Comparison of ENCODE assay signal across 8 mouse cellular contexts in the genomic region with DNA sequence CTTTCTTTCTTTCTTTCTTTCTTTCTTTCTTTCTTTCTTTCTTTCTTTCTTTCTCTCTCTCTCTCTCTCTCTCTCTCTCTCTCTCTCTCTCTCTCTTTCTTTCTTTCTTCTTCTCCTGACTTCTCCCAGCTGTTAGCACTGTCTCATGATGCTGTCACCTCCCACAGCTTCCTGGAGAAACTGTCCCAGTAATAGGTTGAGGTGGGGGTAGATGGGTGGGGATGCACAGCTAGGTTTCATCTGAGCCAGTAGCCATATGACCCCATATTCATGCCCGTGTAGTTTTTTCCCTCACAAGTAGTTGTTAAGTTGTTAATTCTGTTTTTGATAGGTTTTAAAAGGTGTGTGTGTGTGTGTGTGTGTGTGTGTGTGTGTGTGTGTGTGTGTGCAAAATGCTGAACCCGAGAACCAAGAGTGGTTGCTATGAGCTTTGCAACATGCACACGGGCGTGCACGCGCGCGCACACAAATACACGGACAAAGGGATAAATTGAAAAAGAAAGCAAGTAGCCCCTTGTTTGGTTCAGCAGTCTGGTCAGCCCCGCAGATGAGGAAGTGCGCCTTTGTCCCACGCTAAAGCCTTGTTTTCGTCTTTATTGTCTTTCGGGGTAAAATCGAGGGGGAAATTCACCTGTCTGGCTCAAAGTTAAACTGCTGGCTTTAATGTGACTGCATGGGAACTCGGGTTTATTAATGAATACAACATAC.
DNase-seq lines count a peak whose midpoint lies in the region; ATAC-seq and TF ChIP-seq lines count a peak whose summit lies in the region.

No protein-coding gene starts in this region.

- peak overlapping the region; percentile 56 for H3K9ac ChIP-seq in neural tube, embryonic 11.5 days (ENCODE audit: low read length)
- H3K9ac ChIP-seq in heart, postnatal 0 days (replicated peaks; ENCODE audit: low read depth, low read length): peak overlapping the region; percentile 62
- no peak overlapping the region for H3K9ac ChIP-seq in liver, embryonic 15.5 days

- H3K4me1 ChIP-seq in neural tube, embryonic 11.5 days (ENCODE audit: control insufficient read depth, insufficient read depth, low read length): peaks cover 3% of the 10 kb centered on the region; the same call in 1 of the 2 replicates
- H3K4me1 ChIP-seq in heart, postnatal 0 days (ENCODE audit: control insufficient read depth, insufficient read depth): peaks cover 4% of the 10 kb centered on the region; the same call in 1 of the 2 replicates
- no peaks in the 10 kb centered on the region for H3K4me1 ChIP-seq in liver, embryonic 15.5 days (replicated peaks)
- peaks cover 7% of the 10 kb centered on the region for H3K4me1 ChIP-seq in olfactory bulb, adult 2 months (ENCODE audit: control insufficient read depth, insufficient read depth, low read length)

- ATAC-seq in CD4-positive, CD25-positive, alpha-beta regulatory T cell, adult 4 months: no peak
- peak; percentile 63 for ATAC-seq in neural tube, embryonic 11.5 days (ENCODE audit: insufficient read depth, low FRiP score, low TSS enrichment)
- peak; percentile 31; the same call in 1 of the 2 replicates for ATAC-seq in heart, postnatal 0 days (ENCODE audit: insufficient read depth, low read depth)
- no peak for ATAC-seq in liver, embryonic 15.5 days (ENCODE audit: insufficient read depth)

- peak overlapping the region; percentile 47 for H3K4me2 ChIP-seq in neural tube, embryonic 11.5 days (ENCODE audit: low read depth)
- peak overlapping the region; percentile 65 for H3K4me2 ChIP-seq in heart, postnatal 0 days (ENCODE audit: low read depth, low read length)
- H3K4me2 ChIP-seq in liver, embryonic 15.5 days: peak overlapping the region; percentile 54

- H3K36me3 ChIP-seq in neural tube, embryonic 11.5 days (ENCODE audit: control insufficient read depth, insufficient read depth, low read length): no peaks in the 10 kb centered on the region
- no peaks in the 10 kb centered on the region for H3K36me3 ChIP-seq in heart, postnatal 0 days (replicated peaks; ENCODE audit: control insufficient read depth, insufficient read depth, low read length)
- no peaks in the 10 kb centered on the region for H3K36me3 ChIP-seq in liver, embryonic 15.5 days (replicated peaks)

- TF ChIP-seq CTCF in heart, postnatal 0 days (IDR thresholded peaks at IDR 0.05; ENCODE audit: low read depth): no peak
- TF ChIP-seq CTCF in olfactory bulb, adult 2 months (IDR thresholded peaks at IDR 0.05; ENCODE audit: insufficient read depth, low read depth, low read length): no peak

- WGBS in neural tube, embryonic 11.5 days: under 1% methylated on average over 16 of the region's 16 CpGs
- WGBS in heart, postnatal 0 days: 4% methylated on average over 16 of the region's 16 CpGs
- WGBS in liver, embryonic 15.5 days (ENCODE audit: insufficient replicate concordance): 3% methylated on average over 16 of the region's 16 CpGs
- WGBS in olfactory bulb, adult 2 months: 12% methylated on average over 16 of the region's 16 CpGs

- H3K4me3 ChIP-seq in neural tube, embryonic 11.5 days (ENCODE audit: low read depth, low read length): peak overlapping the region; percentile 10; the same call in 1 of the 2 replicates
- peak overlapping the region; percentile 43 for H3K4me3 ChIP-seq in heart, postnatal 0 days (ENCODE audit: low read depth, low read length)
- H3K4me3 ChIP-seq in liver, embryonic 15.5 days (replicated peaks): peak overlapping the region; percentile 34
- H3K4me3 ChIP-seq in olfactory bulb, adult 2 months (ENCODE audit: insufficient read depth, low read depth, low read length): peak overlapping the region; percentile 30

- peak; percentile 11 for DNase-seq in CD4-positive, CD25-positive, alpha-beta regulatory T cell, adult 2 months (ENCODE audit: low read depth, low spot score)
- DNase-seq in neural tube, embryonic 11.5 days (ENCODE audit: low spot score): peak; percentile 75
- DNase-seq in neural tube, embryonic 10.5 days (ENCODE audit: extremely low spot score, low spot score): no peak
- no peak for DNase-seq in heart, postnatal 0 days (ENCODE audit: low spot score)
- no peak for DNase-seq in thymus, postnatal 0 days (ENCODE audit: low spot score)

- no peaks in the 10 kb centered on the region for H3K27me3 ChIP-seq in neural tube, embryonic 11.5 days (ENCODE audit: control insufficient read depth, insufficient read depth, low read length)
- no peaks in the 10 kb centered on the region for H3K27me3 ChIP-seq in heart, postnatal 0 days (ENCODE audit: control insufficient read depth, insufficient read depth, low read length)
- no peaks in the 10 kb centered on the region for H3K27me3 ChIP-seq in liver, embryonic 15.5 days

- no peaks in the 10 kb centered on the region for H3K9me3 ChIP-seq in neural tube, embryonic 11.5 days (ENCODE audit: control insufficient read depth, low read length)
- H3K9me3 ChIP-seq in heart, postnatal 0 days (replicated peaks; ENCODE audit: control insufficient read depth, low read length): no peaks in the 10 kb centered on the region
- H3K9me3 ChIP-seq in liver, embryonic 15.5 days (replicated peaks): no peaks in the 10 kb centered on the region

- no peak for TF ChIP-seq POLR2A in olfactory bulb, adult 2 months (IDR thresholded peaks at IDR 0.05; ENCODE audit: insufficient read depth, low read depth, low read length)

- H3K27ac ChIP-seq in neural tube, embryonic 11.5 days (ENCODE audit: low read depth, low read length): peak overlapping the region; percentile 64
- peak overlapping the region; percentile 73 for H3K27ac ChIP-seq in heart, postnatal 0 days (ENCODE audit: low read depth)
- H3K27ac ChIP-seq in liver, embryonic 15.5 days (replicated peaks): no peak overlapping the region
- H3K27ac ChIP-seq in olfactory bulb, adult 2 months (ENCODE audit: insufficient read depth, low read depth, low read length): no peak overlapping the region

- TF ChIP-seq EP300 in heart, postnatal 0 days (IDR thresholded peaks at IDR 0.05; ENCODE audit: low read depth): no peak

Comparison
In these comparisons a context has a peak if more than half of its experiments do, and no peak if none do; other contexts are left out.
1. DNase-seq: peak in CD4-positive, CD25-positive, alpha-beta regulatory T cell, adult 2 months (single experiment) and neural tube, embryonic 11.5 days (single experiment); none in neural tube, embryonic 10.5 days (single experiment), heart, postnatal 0 days (single experiment) and thymus, postnatal 0 days (single experiment).
2. ATAC-seq: peak in neural tube, embryonic 11.5 days (single experiment) and heart, postnatal 0 days (single experiment); none in CD4-positive, CD25-positive, alpha-beta regulatory T cell, adult 4 months (single experiment) and liver, embryonic 15.5 days (single experiment).
3. H3K27ac ChIP-seq: peak in neural tube, embryonic 11.5 days (single experiment) and heart, postnatal 0 days (single experiment); none in liver, embryonic 15.5 days (single experiment) and olfactory bulb, adult 2 months (single experiment).
4. Peak in every context shown above with its lines, with median percentiles within 50 percentile points of each other: H3K4me2 ChIP-seq and H3K4me3 ChIP-seq.